Mouse (Mus musculus): Measurements from ENCODE around the gene Kcnmb4. TPM values are rescaled to one million over a fixed set of nuclear protein-coding genes. Genes with fewer than 3 reads are reported as not detected.

Kcnmb4 gene
- polyA plus RNA-seq, 1 experiment from 2014 or later, result 13.1 TPM

- WGBS, result 81% methylated on average over 6 of the region's 6 CpGs
Observed at GRCm38 (mm10) chr10:116420976-116421375, 52.7 kb downstream of the Kcnmb4 start.

DNA sequence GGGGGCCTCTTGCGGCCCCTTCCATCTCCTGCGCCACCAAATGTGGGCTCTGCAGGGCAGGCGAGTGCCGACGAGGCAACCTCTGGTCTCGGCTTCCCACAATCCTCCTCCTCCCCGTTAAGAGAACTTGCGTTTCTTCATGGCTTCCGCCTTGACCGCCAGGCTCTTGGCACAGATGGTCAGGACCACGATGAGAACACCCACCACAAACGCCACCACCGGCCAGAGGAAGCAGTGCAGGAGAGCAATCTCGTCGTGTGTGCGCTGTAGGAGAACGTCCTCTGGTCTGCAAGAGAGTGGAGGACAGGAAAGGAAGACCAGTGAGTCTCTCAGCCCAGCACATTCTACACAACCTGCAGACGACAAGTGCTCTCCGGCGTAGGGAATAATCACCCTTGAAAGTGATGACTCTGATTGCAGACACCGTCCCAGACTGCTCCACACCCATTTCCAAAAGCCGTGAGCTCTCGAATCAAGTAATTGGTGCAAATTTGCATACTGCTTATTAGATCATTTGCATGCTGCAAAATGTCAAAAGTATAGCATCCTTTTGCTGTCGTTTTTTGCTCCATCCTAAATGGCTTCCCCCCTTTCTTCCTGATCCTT is 55.5 kb downstream of the Kcnmb4 start:
- no peaks in the 10 kb centered on the region for H3K36me3 ChIP-seq
- 70% methylated on average over 24 of the region's 24 CpGs for WGBS

More at GRCm38 (mm10) chr10:116420976-116421375, 52.7 kb downstream of the Kcnmb4 start:
- H3K4me1 ChIP-seq, result peaks cover 7% of the 10 kb centered on the region; the same call in 1 of the 2 replicates
- H3K36me3 ChIP-seq, result no peaks in the 10 kb centered on the region
- H3K27me3 ChIP-seq, result no peaks in the 10 kb centered on the region
- H3K4me2 ChIP-seq (replicated peaks), result no peak overlapping the region
- ATAC-seq (ENCODE audit: low FRiP score, low read depth), result no peak
- no peak overlapping the region for H3K4me3 ChIP-seq
- no peak overlapping the region for H3K9ac ChIP-seq (replicated peaks)
- H3K9me3 ChIP-seq, result no peaks in the 10 kb centered on the region
- no peak overlapping the region for H3K27ac ChIP-seq (replicated peaks)

GRCm38 (mm10) chr10:116416726-116417125 is 57.0 kb downstream of the Kcnmb4 start:
- H3K27me3 ChIP-seq, result no peaks in the 10 kb centered on the region
- H3K4me1 ChIP-seq, result peaks cover 7% of the 10 kb centered on the region; the same call in 1 of the 2 replicates
- no peaks in the 10 kb centered on the region for H3K36me3 ChIP-seq
- ATAC-seq (ENCODE audit: low FRiP score, low read depth), result no peak
- no peak overlapping the region for H3K4me2 ChIP-seq (replicated peaks)
- no peak overlapping the region for H3K4me3 ChIP-seq
- H3K27ac ChIP-seq (replicated peaks), result 0 out of 2 replicates have a peak overlapping the region, but pooled peaks have one; percentile 0
- H3K9ac ChIP-seq (replicated peaks), result no peak overlapping the region
- 77% methylated on average over 5 of the region's 5 CpGs for WGBS
- H3K9me3 ChIP-seq, result peaks cover 3% of the 10 kb centered on the region; the same call in 1 of the 2 replicates

More for the DNA sequence above, 55.5 kb downstream of the Kcnmb4 start:
- no peak overlapping the region for H3K4me2 ChIP-seq (replicated peaks)
- H3K4me1 ChIP-seq, result peaks cover 7% of the 10 kb centered on the region; the same call in 1 of the 2 replicates
- H3K9ac ChIP-seq (replicated peaks), result no peak overlapping the region
- H3K27me3 ChIP-seq, result no peaks in the 10 kb centered on the region
- H3K4me3 ChIP-seq, result no peak overlapping the region
- ATAC-seq (ENCODE audit: low FRiP score, low read depth), result no peak
- H3K27ac ChIP-seq (replicated peaks), result no peak overlapping the region
- H3K9me3 ChIP-seq, result peaks cover 3% of the 10 kb centered on the region; the same call in 1 of the 2 replicates

DNA sequence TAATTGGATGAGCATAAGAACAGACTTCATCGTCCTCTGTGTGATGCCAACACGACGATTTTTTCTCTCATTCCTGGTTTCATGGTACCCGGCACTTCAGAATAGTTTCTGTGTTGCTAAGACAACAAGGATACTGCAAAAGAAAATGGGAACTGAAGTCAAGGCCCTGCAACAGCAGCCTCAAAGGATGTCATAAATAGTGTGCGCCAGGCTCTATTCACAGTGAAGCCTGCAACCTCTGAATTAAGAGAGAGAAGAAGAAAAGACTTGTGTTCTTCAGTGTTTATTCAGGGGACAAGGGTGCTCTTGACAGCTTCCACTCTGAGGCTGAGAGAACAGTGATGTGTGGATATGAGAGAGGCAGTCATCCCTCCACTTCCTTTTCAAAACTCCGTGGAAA is 57.5 kb downstream of the Kcnmb4 start:
- Histone ChIP-seq H3K4me2 (replicated peaks) (no peak overlapping the region), H3K9me3 (peaks cover 3% of the 10 kb centered on the region; the same call in 1 of the 2 replicates), H3K36me3 (no peaks in the 10 kb centered on the region), H3K4me1 (peaks cover 7% of the 10 kb centered on the region; the same call in 1 of the 2 replicates), H3K9ac (replicated peaks) (no peak overlapping the region), H3K27ac (replicated peaks) (no peak overlapping the region), H3K27me3 (no peaks in the 10 kb centered on the region), H3K4me3 (no peak overlapping the region)
- WGBS, result 36% methylated on average over 6 of the region's 6 CpGs
- ATAC-seq (ENCODE audit: low FRiP score, low read depth), result no peak

GRCm38 (mm10) chr10:116410826-116411225 is 62.9 kb downstream of the Kcnmb4 start:
- peaks cover 3% of the 10 kb centered on the region; the same call in 1 of the 2 replicates for H3K9me3 ChIP-seq
- H3K4me2 ChIP-seq (replicated peaks), result no peak overlapping the region
- no peak overlapping the region for H3K9ac ChIP-seq (replicated peaks)
- no peaks in the 10 kb centered on the region for H3K4me1 ChIP-seq
- 57% methylated on average over 9 of the region's 9 CpGs for WGBS
- no peaks in the 10 kb centered on the region for H3K27me3 ChIP-seq
- H3K27ac ChIP-seq (replicated peaks), result no peak overlapping the region
- ATAC-seq (ENCODE audit: low FRiP score, low read depth), result no peak
- H3K36me3 ChIP-seq, result no peaks in the 10 kb centered on the region
- H3K4me3 ChIP-seq, result no peak overlapping the region

GRCm38 (mm10) chr10:116407684-116408359 is 65.9 kb downstream of the Kcnmb4 start:
- no peak overlapping the region for H3K4me3 ChIP-seq
- no peak overlapping the region for H3K4me2 ChIP-seq (replicated peaks)
- WGBS, result 69% methylated on average over 19 of the region's 19 CpGs
- ATAC-seq (ENCODE audit: low FRiP score, low read depth), result no peak
- no peak overlapping the region for H3K27ac ChIP-seq (replicated peaks)
- no peaks in the 10 kb centered on the region for H3K9me3 ChIP-seq
- no peaks in the 10 kb centered on the region for H3K4me1 ChIP-seq
- no peaks in the 10 kb centered on the region for H3K36me3 ChIP-seq
- no peak overlapping the region for H3K9ac ChIP-seq (replicated peaks)
- H3K27me3 ChIP-seq, result no peaks in the 10 kb centered on the region

GRCm38 (mm10) chr10:116405011-116405410 is 68.7 kb downstream of the Kcnmb4 start:
- H3K27ac ChIP-seq (replicated peaks), result no peak overlapping the region
- H3K4me2 ChIP-seq (replicated peaks), result no peak overlapping the region
- WGBS, result 91% methylated on average over 6 of the region's 6 CpGs
- H3K36me3 ChIP-seq, result no peaks in the 10 kb centered on the region
- no peaks in the 10 kb centered on the region for H3K9me3 ChIP-seq
- no peak overlapping the region for H3K4me3 ChIP-seq
- no peak overlapping the region for H3K9ac ChIP-seq (replicated peaks)
- ATAC-seq (ENCODE audit: low FRiP score, low read depth), result no peak
- H3K27me3 ChIP-seq, result no peaks in the 10 kb centered on the region
- no peaks in the 10 kb centered on the region for H3K4me1 ChIP-seq

- no peak overlapping the region for H3K27ac ChIP-seq (replicated peaks)
- H3K4me2 ChIP-seq (replicated peaks), result no peak overlapping the region
- H3K9me3 ChIP-seq, result no peaks in the 10 kb centered on the region
- no peak overlapping the region for H3K4me3 ChIP-seq
- no peak overlapping the region for H3K9ac ChIP-seq (replicated peaks)
- 84% methylated on average over 4 of the region's 4 CpGs for WGBS
- no peaks in the 10 kb centered on the region for H3K4me1 ChIP-seq
- ATAC-seq (ENCODE audit: low FRiP score, low read depth), result no peak
- no peaks in the 10 kb centered on the region for H3K27me3 ChIP-seq
- no peaks in the 10 kb centered on the region for H3K36me3 ChIP-seq
Observed at GRCm38 (mm10) chr10:116403679-116404078, 70.0 kb downstream of the Kcnmb4 start.

- Histone ChIP-seq H3K4me2 (replicated peaks) (no peak overlapping the region), H3K27me3 (no peaks in the 10 kb centered on the region), H3K4me1 (no peaks in the 10 kb centered on the region), H3K4me3 (no peak overlapping the region), H3K9ac (replicated peaks) (no peak overlapping the region), H3K9me3 (no peaks in the 10 kb centered on the region), H3K27ac (replicated peaks) (no peak overlapping the region), H3K36me3 (no peaks in the 10 kb centered on the region)
- WGBS, result 95% methylated on average over 6 of the region's 6 CpGs
- no peak for ATAC-seq (ENCODE audit: low FRiP score, low read depth)
Observed at GRCm38 (mm10) chr10:116402742-116403425, 70.8 kb downstream of the Kcnmb4 start.

DNA sequence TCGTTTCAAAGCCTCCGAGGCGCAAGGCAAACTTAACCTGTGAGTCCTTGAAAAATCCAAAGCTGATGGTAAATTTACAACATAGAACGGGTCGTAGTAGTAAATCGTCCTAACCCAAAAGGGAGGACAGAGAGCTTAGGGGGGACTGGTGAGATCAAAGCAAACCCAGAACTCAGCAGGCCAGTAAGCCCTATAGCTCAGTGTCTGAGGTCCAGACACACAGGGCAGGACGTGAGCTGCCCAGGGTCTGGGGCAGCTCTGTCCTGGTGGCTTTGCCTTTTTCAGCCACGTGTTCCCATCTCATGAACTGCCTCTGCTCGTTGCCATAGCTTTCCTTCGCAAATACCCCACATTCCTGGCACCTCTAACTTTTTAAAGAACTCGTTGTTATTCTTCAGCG is 75.7 kb downstream of the Kcnmb4 start:
- peak overlapping the region; percentile 31 for H3K4me2 ChIP-seq (replicated peaks)
- no peaks in the 10 kb centered on the region for H3K9me3 ChIP-seq
- no peak overlapping the region for H3K9ac ChIP-seq (replicated peaks)
- 63% methylated on average over 12 of the region's 12 CpGs for WGBS
- H3K27me3 ChIP-seq, result no peaks in the 10 kb centered on the region
- H3K36me3 ChIP-seq, result no peaks in the 10 kb centered on the region
- no peak overlapping the region for H3K4me3 ChIP-seq
- ATAC-seq (ENCODE audit: low FRiP score, low read depth), result no peak
- no peak overlapping the region for H3K27ac ChIP-seq (replicated peaks)
- no peaks in the 10 kb centered on the region for H3K4me1 ChIP-seq

GRCm38 (mm10) chr10:116397573-116397972 is 76.1 kb downstream of the Kcnmb4 start:
- no peaks in the 10 kb centered on the region for H3K36me3 ChIP-seq
- H3K27ac ChIP-seq (replicated peaks), result no peak overlapping the region
- peak overlapping the region; percentile 31 for H3K4me2 ChIP-seq (replicated peaks)
- H3K9ac ChIP-seq (replicated peaks), result no peak overlapping the region
- H3K27me3 ChIP-seq, result no peaks in the 10 kb centered on the region
- no peak for ATAC-seq (ENCODE audit: low FRiP score, low read depth)
- WGBS, result 39% methylated on average over 14 of the region's 14 CpGs
- H3K4me3 ChIP-seq, result no peak overlapping the region
- no peaks in the 10 kb centered on the region for H3K9me3 ChIP-seq
- H3K4me1 ChIP-seq, result no peaks in the 10 kb centered on the region

DNA sequence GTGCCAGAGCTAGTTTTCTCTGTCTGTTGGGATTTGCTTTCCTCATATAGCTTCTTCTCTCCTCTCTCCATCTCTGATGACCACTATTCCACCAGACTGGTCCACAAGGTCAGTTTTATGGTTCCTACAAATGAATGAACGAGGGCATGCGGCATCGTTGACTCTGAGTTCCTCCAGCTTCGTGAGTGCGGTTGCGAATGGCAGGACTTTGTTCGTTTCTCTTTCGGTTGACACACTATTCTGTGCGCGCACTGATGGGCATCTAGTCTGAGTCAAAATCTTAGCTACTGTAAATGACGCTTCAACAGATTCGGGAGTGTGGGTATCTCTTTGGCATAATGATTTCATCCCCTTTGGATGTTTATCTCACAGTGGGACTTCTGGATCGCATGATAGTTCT is 76.7 kb downstream of the Kcnmb4 start:
- Histone ChIP-seq H3K27ac (replicated peaks) (no peak overlapping the region), H3K9me3 (no peaks in the 10 kb centered on the region), H3K4me1 (no peaks in the 10 kb centered on the region), H3K27me3 (no peaks in the 10 kb centered on the region), H3K36me3 (no peaks in the 10 kb centered on the region), H3K4me3 (no peak overlapping the region), H3K9ac (replicated peaks) (no peak overlapping the region), H3K4me2 (replicated peaks) (no peak overlapping the region)
- 95% methylated on average over 13 of the region's 13 CpGs for WGBS
- ATAC-seq (ENCODE audit: low FRiP score, low read depth), result no peak
